Mouse (Mus musculus): ENCODE measurements at regions not wholly inside any gene's neighbourhood (a gene's known extent, or its start where the extent isn't known, plus 50 kb on each side); places are given as distances from the start of the nearest gene placed in this dataset.

- no peak for TF ChIP-seq EP300 (IDR thresholded peaks at IDR 0.05; ENCODE audit: insufficient read depth, low read depth, low read length)
- TF ChIP-seq CTCF (IDR thresholded peaks at IDR 0.05; ENCODE audit: low read depth, low read length) = no peak
- no peak for TF ChIP-seq POLR2A (IDR thresholded peaks at IDR 0.05; ENCODE audit: insufficient read depth, low read length)
- Histone ChIP-seq H3K27ac (ENCODE audit: insufficient read depth, low read length) (no peak overlapping the region), H3K4me3 (ENCODE audit: low read depth, low read length) (no peak overlapping the region)
Observed at GRCm38 (mm10) chr4:105580987-105581386, 208.7 kb upstream of the Gm12728 start.

GRCm38 (mm10) chr4:105584329-105584925 lies 205.2 kb upstream of the Gm12728 start:
- H3K9me3 ChIP-seq (replicated peaks; ENCODE audit: control insufficient read depth, insufficient read depth, low read length, poor library complexity, severe bottlenecking) = no peaks in the 10 kb centered on the region
- no peak overlapping the region for H3K9ac ChIP-seq (ENCODE audit: low read depth, poor library complexity, severe bottlenecking)
- H3K27ac ChIP-seq (ENCODE audit: insufficient read depth, low read length) = no peak overlapping the region
- H3K4me1 ChIP-seq (ENCODE audit: control insufficient read depth, insufficient read depth, low read length) = no peaks in the 10 kb centered on the region
- no peaks in the 10 kb centered on the region for H3K27me3 ChIP-seq (ENCODE audit: control insufficient read depth, insufficient read depth, low read length, poor library complexity, severe bottlenecking)
- H3K36me3 ChIP-seq (ENCODE audit: control insufficient read depth, insufficient read depth, low read length, poor library complexity, severe bottlenecking) = no peaks in the 10 kb centered on the region
- no peak overlapping the region for H3K4me3 ChIP-seq (ENCODE audit: low read depth, low read length)
- TF ChIP-seq CTCF (IDR thresholded peaks at IDR 0.05; ENCODE audit: low read depth, low read length) (no peak), POLR2A (IDR thresholded peaks at IDR 0.05; ENCODE audit: insufficient read depth, low read length) (no peak), EP300 (IDR thresholded peaks at IDR 0.05; ENCODE audit: insufficient read depth, low read depth, low read length) (no peak)

More at GRCm38 (mm10) chr4:105580987-105581386, 208.7 kb upstream of the Gm12728 start:
- H3K9ac ChIP-seq (ENCODE audit: low read depth, poor library complexity, severe bottlenecking) = no peak overlapping the region
- no peaks in the 10 kb centered on the region for H3K9me3 ChIP-seq (replicated peaks; ENCODE audit: control insufficient read depth, insufficient read depth, low read length, poor library complexity, severe bottlenecking)
- H3K36me3 ChIP-seq (ENCODE audit: control insufficient read depth, insufficient read depth, low read length, poor library complexity, severe bottlenecking) = no peaks in the 10 kb centered on the region
- no peaks in the 10 kb centered on the region for H3K4me1 ChIP-seq (ENCODE audit: control insufficient read depth, insufficient read depth, low read length)
- no peaks in the 10 kb centered on the region for H3K27me3 ChIP-seq (ENCODE audit: control insufficient read depth, insufficient read depth, low read length, poor library complexity, severe bottlenecking)

- H3K9me3 ChIP-seq (replicated peaks; ENCODE audit: control insufficient read depth, insufficient read depth, low read length, poor library complexity, severe bottlenecking) = no peaks in the 10 kb centered on the region
- no peak overlapping the region for H3K4me3 ChIP-seq (ENCODE audit: low read depth, low read length)
- no peaks in the 10 kb centered on the region for H3K4me1 ChIP-seq (ENCODE audit: control insufficient read depth, insufficient read depth, low read length)
- H3K27ac ChIP-seq (ENCODE audit: insufficient read depth, low read length) = no peak overlapping the region
- no peaks in the 10 kb centered on the region for H3K27me3 ChIP-seq (ENCODE audit: control insufficient read depth, insufficient read depth, low read length, poor library complexity, severe bottlenecking)
- H3K9ac ChIP-seq (ENCODE audit: low read depth, poor library complexity, severe bottlenecking) = no peak overlapping the region
- TF ChIP-seq EP300 (IDR thresholded peaks at IDR 0.05; ENCODE audit: insufficient read depth, low read depth, low read length) = 0 out of 2 replicates have a peak, but pooled peaks have one; percentile 6
- no peak for TF ChIP-seq CTCF (IDR thresholded peaks at IDR 0.05; ENCODE audit: low read depth, low read length)
- H3K36me3 ChIP-seq (ENCODE audit: control insufficient read depth, insufficient read depth, low read length, poor library complexity, severe bottlenecking) = no peaks in the 10 kb centered on the region
Observed at GRCm38 (mm10) chr4:105603661-105604060, 186.0 kb upstream of the Gm12728 start.

- no peak overlapping the region for H3K9ac ChIP-seq (ENCODE audit: low read depth, poor library complexity, severe bottlenecking)
- H3K4me3 ChIP-seq (ENCODE audit: low read depth, low read length) = no peak overlapping the region
- no peaks in the 10 kb centered on the region for H3K36me3 ChIP-seq (ENCODE audit: control insufficient read depth, insufficient read depth, low read length, poor library complexity, severe bottlenecking)
- TF ChIP-seq EP300 (IDR thresholded peaks at IDR 0.05; ENCODE audit: insufficient read depth, low read depth, low read length) (no peak), CTCF (IDR thresholded peaks at IDR 0.05; ENCODE audit: low read depth, low read length) (no peak), POLR2A (IDR thresholded peaks at IDR 0.05; ENCODE audit: insufficient read depth, low read length) (no peak)
- no peaks in the 10 kb centered on the region for H3K4me1 ChIP-seq (ENCODE audit: control insufficient read depth, insufficient read depth, low read length)
- no peaks in the 10 kb centered on the region for H3K9me3 ChIP-seq (replicated peaks; ENCODE audit: control insufficient read depth, insufficient read depth, low read length, poor library complexity, severe bottlenecking)
- no peak overlapping the region for H3K27ac ChIP-seq (ENCODE audit: insufficient read depth, low read length)
- H3K27me3 ChIP-seq (ENCODE audit: control insufficient read depth, insufficient read depth, low read length, poor library complexity, severe bottlenecking) = no peaks in the 10 kb centered on the region
Observed at GRCm38 (mm10) chr4:105604607-105605006, 185.1 kb upstream of the Gm12728 start.

GRCm38 (mm10) chr4:105606731-105607130 lies 182.9 kb upstream of the Gm12728 start:
- no peak overlapping the region for H3K27ac ChIP-seq (ENCODE audit: insufficient read depth, low read length)
- no peak overlapping the region for H3K9ac ChIP-seq (ENCODE audit: low read depth, poor library complexity, severe bottlenecking)
- no peak overlapping the region for H3K4me3 ChIP-seq (ENCODE audit: low read depth, low read length)
- TF ChIP-seq CTCF (IDR thresholded peaks at IDR 0.05; ENCODE audit: low read depth, low read length) (no peak), POLR2A (IDR thresholded peaks at IDR 0.05; ENCODE audit: insufficient read depth, low read length) (no peak), EP300 (IDR thresholded peaks at IDR 0.05; ENCODE audit: insufficient read depth, low read depth, low read length) (no peak)
- no peaks in the 10 kb centered on the region for H3K36me3 ChIP-seq (ENCODE audit: control insufficient read depth, insufficient read depth, low read length, poor library complexity, severe bottlenecking)
- no peaks in the 10 kb centered on the region for H3K9me3 ChIP-seq (replicated peaks; ENCODE audit: control insufficient read depth, insufficient read depth, low read length, poor library complexity, severe bottlenecking)
- no peaks in the 10 kb centered on the region for H3K4me1 ChIP-seq (ENCODE audit: control insufficient read depth, insufficient read depth, low read length)
- no peaks in the 10 kb centered on the region for H3K27me3 ChIP-seq (ENCODE audit: control insufficient read depth, insufficient read depth, low read length, poor library complexity, severe bottlenecking)

- Histone ChIP-seq H3K9me3 (replicated peaks; ENCODE audit: control insufficient read depth, insufficient read depth, low read length, poor library complexity, severe bottlenecking) (no peaks in the 10 kb centered on the region), H3K36me3 (ENCODE audit: control insufficient read depth, insufficient read depth, low read length, poor library complexity, severe bottlenecking) (no peaks in the 10 kb centered on the region), H3K27ac (ENCODE audit: insufficient read depth, low read length) (no peak overlapping the region), H3K4me1 (ENCODE audit: control insufficient read depth, insufficient read depth, low read length) (no peaks in the 10 kb centered on the region), H3K27me3 (ENCODE audit: control insufficient read depth, insufficient read depth, low read length, poor library complexity, severe bottlenecking) (no peaks in the 10 kb centered on the region), H3K4me3 (ENCODE audit: low read depth, low read length) (no peak overlapping the region), H3K9ac (ENCODE audit: low read depth, poor library complexity, severe bottlenecking) (no peak overlapping the region)
- no peak for TF ChIP-seq EP300 (IDR thresholded peaks at IDR 0.05; ENCODE audit: insufficient read depth, low read depth, low read length)
- no peak for TF ChIP-seq POLR2A (IDR thresholded peaks at IDR 0.05; ENCODE audit: insufficient read depth, low read length)
- no peak for TF ChIP-seq CTCF (IDR thresholded peaks at IDR 0.05; ENCODE audit: low read depth, low read length)
Observed at GRCm38 (mm10) chr4:105610917-105611316, 178.8 kb upstream of the Gm12728 start.

Data from ES-Bruce4 (cell line).